Mouse (Mus musculus) brain, embryonic 14.5 days (tissue): ENCODE results near the gene Cfap61. TPM values are rescaled to one million over a fixed set of nuclear protein-coding genes. Genes with fewer than 3 reads are reported as not detected.

ENCODE experiments used
- DNase-seq: peaks from one replicate; pipeline ENCODE4 v3.0.0-alpha.2; 2011; ENCODE audit warnings: low read depth
- CTCF ChIP-seq: fragments of 200-500 bp; IDR thresholded peaks from 2 replicates; pipeline ENCODE4 v1.5.1; 2012; ENCODE audit warnings: inconsistent platforms, mild to moderate bottlenecking, moderate library complexity, borderline replicate concordance; ENCODE audit not compliant: insufficient read depth, insufficient read length; ENCODE audit errors: extremely low read depth
- POLR2A ChIP-seq: fragments of 200-500 bp; IDR thresholded peaks from 2 replicates; pipeline ENCODE4 v1.6.1; 2012; ENCODE audit warnings: mild to moderate bottlenecking, inconsistent platforms, borderline replicate concordance; ENCODE audit not compliant: poor library complexity, insufficient read depth, insufficient read length, severe bottlenecking; ENCODE audit errors: extremely low read depth
- polyA plus RNA-seq: library from polyadenylated mRNA; depleted of rRNA; stranded (reverse); fragments of >200 nt; gene quantifications from 2 replicates; pipeline ENCODE4 v1.2.3, GENCODE M21; 2012

Cfap61 gene
- polyA plus RNA-seq, 1 experiment, result 2.9 TPM

GRCm38 (mm10) chr2:146125129-146125528 lies 190.5 kb downstream of the Cfap61 start:
- TF ChIP-seq CTCF (no peak), POLR2A (no peak)
- DNase-seq, result no peak

DNA sequence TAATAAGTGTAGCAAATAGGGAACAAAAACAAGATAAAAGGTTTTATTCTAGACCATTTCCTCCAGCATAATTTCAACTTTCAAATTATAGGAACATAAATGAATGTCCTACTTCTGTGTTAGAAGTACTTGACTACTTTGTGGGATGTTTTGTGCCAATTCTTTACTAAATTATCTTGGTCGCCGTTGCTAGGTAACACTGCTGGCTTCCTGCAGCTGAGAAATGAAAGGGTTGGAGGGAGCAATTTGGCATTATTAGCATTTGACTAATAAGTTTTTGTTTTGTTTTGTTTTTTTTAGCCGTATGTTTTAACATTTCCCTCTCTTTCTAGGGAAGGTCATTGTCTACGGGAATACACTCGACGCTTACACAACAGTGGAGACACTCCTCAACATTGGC lies 194.0 kb downstream of the Cfap61 start:
- no peak for TF ChIP-seq POLR2A
- TF ChIP-seq CTCF, result no peak
- peak; percentile 71 for DNase-seq

DNA sequence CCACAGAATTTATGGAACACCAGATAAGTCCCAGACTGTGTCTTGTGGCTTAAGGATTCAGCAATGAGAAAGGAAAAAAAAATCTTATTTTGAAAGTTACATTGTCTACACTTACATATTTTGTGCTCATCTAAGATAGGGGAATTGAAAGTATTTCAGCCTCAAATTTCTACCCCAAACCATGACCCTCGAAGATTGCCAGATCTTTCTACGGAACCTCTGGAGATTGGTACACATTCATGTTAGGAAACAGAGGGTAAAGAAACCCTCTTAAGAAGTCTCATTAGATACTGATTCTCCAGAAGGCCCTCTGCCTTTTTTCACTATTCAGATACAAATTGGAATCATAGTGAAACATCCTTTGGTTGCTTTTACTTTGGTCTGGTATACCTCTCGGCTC lies 195.9 kb downstream of the Cfap61 start:
- no peak for DNase-seq
- no peak for TF ChIP-seq POLR2A
- no peak for TF ChIP-seq CTCF

GRCm38 (mm10) chr2:146134275-146134674 lies 199.7 kb downstream of the Cfap61 start:
- TF ChIP-seq POLR2A (no peak), CTCF (no peak)

GRCm38 (mm10) chr2:146140711-146141110 lies 206.1 kb downstream of the Cfap61 start:
- no peak for DNase-seq
- TF ChIP-seq CTCF (no peak), POLR2A (no peak)

More at GRCm38 (mm10) chr2:146134275-146134674, 199.7 kb downstream of the Cfap61 start:
- no peak for DNase-seq

GRCm38 (mm10) chr2:146147306-146147705 lies 212.7 kb downstream of the Cfap61 start:
- TF ChIP-seq CTCF (no peak), POLR2A (no peak)
- no peak for DNase-seq

GRCm38 (mm10) chr2:146147801-146148200 lies 213.2 kb downstream of the Cfap61 start:
- DNase-seq, result no peak

GRCm38 (mm10) chr2:146149206-146149974 lies 214.8 kb downstream of the Cfap61 start:
- peak; percentile 51 for DNase-seq

More at GRCm38 (mm10) chr2:146147801-146148200, 213.2 kb downstream of the Cfap61 start:
- TF ChIP-seq CTCF (no peak), POLR2A (no peak)

DNA sequence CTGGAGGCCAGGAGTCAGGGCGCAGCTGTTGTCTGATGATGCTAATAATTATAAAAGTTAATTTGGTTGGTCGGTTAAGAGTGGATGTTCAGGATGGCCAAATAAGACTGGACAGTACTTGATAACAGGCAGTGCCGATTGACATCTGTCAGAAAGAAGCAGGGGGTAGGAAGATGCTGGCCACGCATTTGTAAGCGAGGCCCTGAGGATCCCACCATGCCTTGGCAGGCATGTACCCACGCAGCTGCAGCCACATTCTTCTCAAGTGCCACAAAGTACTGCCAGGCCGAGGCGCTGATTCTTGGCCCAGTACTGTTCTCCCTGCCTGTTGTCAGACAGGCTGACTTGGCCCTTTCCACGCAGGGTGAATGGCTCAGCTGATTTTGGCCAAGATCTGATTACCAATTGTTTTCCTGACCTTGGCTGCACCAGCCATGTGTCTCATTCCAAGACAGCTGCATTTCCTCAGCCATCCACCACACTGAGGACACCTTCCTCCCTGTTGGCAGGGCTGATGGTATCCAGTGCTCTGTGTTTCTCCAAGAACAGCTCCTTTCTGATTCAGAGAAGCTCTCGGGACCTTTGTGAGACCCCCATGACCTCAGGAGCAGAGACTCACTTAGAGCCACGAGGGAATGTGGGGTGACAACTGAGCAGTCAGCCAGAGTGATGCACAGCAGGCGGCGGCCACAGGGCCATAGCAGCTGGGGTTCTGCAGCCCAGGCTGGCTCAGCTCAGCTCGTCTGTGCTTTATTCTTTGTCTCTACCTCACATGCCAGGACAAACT lies 233.6 kb downstream of the Cfap61 start:
- peak; percentile 71 for DNase-seq
- TF ChIP-seq CTCF (no peak), POLR2A (no peak)

More at GRCm38 (mm10) chr2:146149206-146149974, 214.8 kb downstream of the Cfap61 start:
- TF ChIP-seq CTCF, result no peak
- TF ChIP-seq POLR2A, result no peak

GRCm38 (mm10) chr2:146169492-146169891 lies 234.9 kb downstream of the Cfap61 start:
- DNase-seq, result peak; percentile 59
- no peak for TF ChIP-seq CTCF
- TF ChIP-seq POLR2A, result no peak

DNA sequence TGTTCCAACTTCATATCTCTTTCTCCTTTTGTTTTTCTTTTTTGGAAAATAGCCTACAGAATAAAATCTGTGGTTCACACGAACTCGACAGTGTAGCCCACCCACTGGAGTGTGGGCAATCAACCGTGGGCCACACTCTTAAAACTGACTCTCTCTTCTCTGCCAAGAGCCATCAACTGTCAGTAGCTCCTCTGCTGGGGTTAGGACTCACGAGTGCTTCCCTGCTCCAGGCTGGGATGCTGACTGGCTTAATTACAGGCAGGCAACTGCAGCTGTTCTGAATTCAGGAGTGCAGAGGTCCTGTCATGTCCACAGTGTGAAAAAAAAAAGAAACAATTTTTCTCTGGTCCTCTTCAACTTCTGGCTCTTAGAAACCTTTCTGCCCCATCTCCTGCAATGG lies 237.5 kb downstream of the Cfap61 start:
- DNase-seq, result peak; percentile 61
- TF ChIP-seq CTCF, result no peak
- TF ChIP-seq POLR2A, result no peak
